Mouse (Mus musculus) cerebellum, postnatal 4 days (tissue): Measurements from ENCODE around the gene Rbm8a.
A peak's percentile ranks its signal among the peaks of the same experiment; 100 is the strongest.
"Not testable (repeated sequence)": the region's sequence is repeated elsewhere in the genome, so short reads cannot be mapped to it uniquely, and the experiment has no call there.

Experiments used
- DNase-seq, 2 experiments: peaks; one replicate each; pipeline ENCODE4 v3.0.0; 2022; ENCODE audit warnings: low spot score in 2 of 2, mixed read lengths in 1 of 2

Rbm8a gene

GRCm38 (mm10) chr3:96603311-96603710 lies 26.4 kb upstream of the Rbm8a start:
- DNase-seq: peak in 1 of 2 experiments; percentile 57

GRCm38 (mm10) chr3:96606007-96606406 lies 23.7 kb upstream of the Rbm8a start:
- DNase-seq: not testable (repeated sequence)

DNA sequence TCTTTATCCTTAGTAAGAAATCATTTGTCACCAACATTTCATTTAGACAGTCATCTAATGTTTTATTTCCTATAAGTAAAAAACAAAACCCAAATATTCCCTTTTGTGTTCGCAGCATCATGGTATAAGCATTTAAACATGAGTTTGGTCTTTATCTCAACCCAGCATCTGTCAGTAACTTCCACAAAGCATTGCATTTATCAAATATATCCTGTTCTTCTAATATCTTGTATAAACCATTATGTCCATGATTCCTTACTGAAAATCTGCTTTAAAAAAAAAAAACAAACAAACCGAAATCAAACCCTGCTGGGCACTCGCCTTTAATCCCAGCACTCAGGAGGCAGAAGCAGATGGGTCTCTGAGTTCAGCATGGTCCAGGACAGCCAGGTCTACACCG lies 23.1 kb upstream of the Rbm8a start:
- no peak for DNase-seq

GRCm38 (mm10) chr3:96617941-96618340 lies 11.8 kb upstream of the Rbm8a start:
- no peak for DNase-seq

DNA sequence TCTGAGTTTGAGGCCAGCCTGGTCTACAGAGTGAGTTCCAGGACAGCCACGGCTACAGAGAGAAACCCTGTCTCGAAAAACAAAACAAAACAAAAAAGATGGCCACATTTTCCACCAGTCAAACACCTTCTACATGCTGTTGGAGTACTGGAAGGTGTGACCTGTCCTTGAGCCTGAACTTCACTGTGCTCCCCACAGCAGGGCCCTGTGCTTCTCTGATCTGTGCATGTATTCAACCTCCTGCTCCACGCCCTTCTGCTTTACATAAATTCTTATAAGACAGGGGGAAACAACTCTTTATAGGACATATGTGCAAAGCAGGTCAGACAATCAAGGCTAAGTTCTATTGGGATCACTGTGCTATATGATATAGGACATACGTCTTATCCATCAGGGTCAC lies 6.5 kb upstream of the Rbm8a start:
- no peak for DNase-seq

DNA sequence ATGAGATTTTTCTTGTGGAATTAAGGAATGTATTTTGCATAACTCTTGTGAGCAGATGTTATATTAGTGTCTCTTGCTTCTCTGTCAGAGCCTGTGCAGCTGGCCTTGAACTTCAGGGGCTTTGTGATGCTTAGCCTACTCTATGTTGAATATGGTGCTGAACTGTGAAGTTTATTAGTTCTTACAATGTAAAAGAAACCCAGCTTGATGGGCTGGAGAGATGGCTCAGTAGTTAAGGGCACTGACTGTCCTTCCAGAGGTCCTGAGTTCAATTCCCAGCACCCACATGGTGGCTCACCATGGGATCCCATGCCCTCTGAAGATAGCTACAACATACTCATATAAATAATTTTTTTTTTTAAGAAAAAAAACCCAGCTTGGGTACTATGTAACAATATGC lies 2.3 kb downstream of the Rbm8a start:
- no peak for DNase-seq

DNA sequence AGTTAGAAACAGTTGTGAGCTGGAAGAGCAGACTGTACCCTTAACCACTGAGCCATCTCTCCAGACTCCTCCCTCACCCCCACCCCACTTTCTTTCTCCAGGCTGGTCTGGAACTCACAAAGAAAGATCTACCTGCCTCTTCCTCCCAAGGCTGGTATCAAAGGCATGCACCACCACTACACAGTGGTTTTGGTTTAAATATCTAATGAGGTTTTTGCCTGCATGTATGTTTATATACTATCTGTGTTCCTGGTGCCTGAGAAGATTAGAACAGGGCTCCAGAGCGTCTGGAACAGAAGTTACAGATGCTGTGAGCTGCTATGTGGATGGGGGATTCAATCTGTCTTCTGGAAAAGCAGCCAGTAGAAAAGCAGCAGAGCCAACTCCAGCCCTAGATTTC lies 4.3 kb downstream of the Rbm8a start:
- DNase-seq: no peak

- DNase-seq: peak; percentile 80 to 82
Observed at GRCm38 (mm10) chr3:96634928-96635879, 5.5 kb downstream of the Rbm8a start, which contains the start of the genes Pex11b and Gm42957. Gene Pex11b (plus strand): TSS chr3:96635376. Gene Gm42957 (plus strand): TSS chr3:96635474.

GRCm38 (mm10) chr3:96635906-96636305 lies 6.2 kb downstream of the Rbm8a start:
- no peak for DNase-seq

GRCm38 (mm10) chr3:96636448-96636847 lies 6.7 kb downstream of the Rbm8a start:
- no peak for DNase-seq

DNA sequence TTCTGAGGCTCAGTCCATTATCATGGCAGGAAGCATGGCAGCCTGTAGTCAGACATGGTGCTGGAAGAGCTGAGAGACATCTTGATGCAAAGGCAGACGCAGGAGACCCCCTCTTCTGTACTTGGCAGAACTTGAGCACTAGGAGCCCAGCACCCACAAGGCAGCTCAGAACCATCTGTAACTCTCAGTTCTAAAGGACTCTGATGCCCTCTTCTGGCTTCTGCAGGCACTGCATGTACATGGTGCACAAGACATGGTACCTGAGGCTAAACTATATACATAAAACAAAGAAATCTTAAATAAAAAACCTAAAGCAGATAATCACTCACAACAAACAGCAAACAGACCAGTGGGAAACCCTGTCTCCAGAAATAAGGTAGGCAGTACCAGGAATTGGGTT lies 9.5 kb downstream of the Rbm8a start:
- DNase-seq: peak in 1 of 2 experiments; percentile 53

DNA sequence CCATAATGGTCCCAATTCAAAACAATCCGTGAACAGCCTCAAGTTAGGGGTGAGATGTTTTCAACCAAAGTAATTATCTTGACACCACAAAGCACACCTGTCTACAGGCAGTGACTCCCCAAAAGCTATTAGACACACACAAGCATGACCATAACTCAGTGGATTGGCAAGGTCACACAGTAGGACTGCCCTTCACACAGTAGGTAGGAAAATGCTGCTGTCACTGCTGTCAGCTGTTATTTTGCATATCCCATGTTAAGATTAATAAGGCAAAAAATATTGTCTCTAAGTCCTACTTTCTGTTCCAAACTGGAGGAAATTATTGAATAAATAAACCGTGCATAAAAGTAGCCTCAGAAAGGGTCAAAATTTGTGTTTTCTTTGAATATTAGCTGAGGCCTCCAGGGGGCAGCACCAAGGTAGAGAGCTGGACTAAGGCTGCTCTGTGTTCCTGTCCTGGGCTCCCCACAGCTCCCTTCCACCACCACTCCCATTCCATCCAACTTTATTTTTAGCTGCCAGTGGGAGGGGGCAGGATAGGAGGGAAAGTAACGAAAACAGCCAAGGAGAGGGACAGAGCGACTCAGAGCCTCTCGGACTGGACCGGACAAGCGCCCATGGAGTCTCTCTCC lies 15.4 kb downstream of the Rbm8a start, which contains the start of gene Itga10:
TSS of gene Itga10 (plus strand) at position 567 of the 632 bp plus-strand sequence.
- no peak for DNase-seq

DNA sequence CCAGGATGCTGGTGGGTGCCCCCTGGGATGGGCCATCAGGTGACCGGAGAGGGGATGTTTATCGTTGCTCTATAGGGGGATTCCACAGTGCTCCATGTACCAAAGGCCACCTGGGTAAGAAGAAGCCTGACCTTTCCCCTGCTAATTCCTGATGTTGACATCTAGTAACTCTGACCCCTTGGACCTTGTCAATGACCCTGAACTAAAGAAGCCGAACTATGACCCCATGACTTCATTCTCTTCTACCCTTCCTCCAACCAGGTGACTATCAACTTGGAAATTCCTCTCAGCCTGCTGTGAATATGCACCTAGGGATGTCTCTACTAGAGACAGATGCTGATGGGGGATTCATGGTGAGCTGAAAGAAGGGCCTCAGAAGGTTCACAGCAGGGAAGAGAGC lies 17.6 kb downstream of the Rbm8a start:
- no peak for DNase-seq

GRCm38 (mm10) chr3:96660901-96661300 lies 31.2 kb downstream of the Rbm8a start:
- DNase-seq: no peak

DNA sequence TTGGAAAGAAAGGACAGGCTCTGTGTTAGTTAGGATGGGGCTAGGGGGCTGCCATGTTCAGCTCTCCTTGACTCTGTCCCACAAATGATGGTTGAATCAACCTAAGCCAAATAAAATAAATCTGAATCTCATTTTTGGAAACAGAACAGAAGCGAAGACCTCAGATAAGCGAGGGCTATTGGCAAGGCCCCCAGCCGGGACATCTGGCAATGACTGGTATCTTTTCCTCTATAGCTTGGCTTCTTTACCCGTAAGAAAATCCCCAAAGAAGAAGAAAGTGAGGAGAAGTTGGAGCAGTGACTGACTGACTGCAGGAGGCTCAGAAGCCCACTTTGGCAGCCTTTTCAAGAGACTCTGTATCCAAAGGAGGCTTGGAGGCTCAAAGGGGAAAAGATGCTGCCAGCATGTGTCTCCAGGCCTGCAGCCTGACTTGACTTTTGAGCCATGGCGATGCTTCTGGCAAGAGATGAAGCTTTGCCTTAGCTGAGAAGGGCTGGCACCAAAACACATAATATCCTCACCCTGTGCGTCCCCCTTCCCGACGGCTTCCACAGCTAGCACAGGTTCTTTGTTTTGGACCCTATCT lies 33.1 kb downstream of the Rbm8a start:
- DNase-seq: no peak

DNA sequence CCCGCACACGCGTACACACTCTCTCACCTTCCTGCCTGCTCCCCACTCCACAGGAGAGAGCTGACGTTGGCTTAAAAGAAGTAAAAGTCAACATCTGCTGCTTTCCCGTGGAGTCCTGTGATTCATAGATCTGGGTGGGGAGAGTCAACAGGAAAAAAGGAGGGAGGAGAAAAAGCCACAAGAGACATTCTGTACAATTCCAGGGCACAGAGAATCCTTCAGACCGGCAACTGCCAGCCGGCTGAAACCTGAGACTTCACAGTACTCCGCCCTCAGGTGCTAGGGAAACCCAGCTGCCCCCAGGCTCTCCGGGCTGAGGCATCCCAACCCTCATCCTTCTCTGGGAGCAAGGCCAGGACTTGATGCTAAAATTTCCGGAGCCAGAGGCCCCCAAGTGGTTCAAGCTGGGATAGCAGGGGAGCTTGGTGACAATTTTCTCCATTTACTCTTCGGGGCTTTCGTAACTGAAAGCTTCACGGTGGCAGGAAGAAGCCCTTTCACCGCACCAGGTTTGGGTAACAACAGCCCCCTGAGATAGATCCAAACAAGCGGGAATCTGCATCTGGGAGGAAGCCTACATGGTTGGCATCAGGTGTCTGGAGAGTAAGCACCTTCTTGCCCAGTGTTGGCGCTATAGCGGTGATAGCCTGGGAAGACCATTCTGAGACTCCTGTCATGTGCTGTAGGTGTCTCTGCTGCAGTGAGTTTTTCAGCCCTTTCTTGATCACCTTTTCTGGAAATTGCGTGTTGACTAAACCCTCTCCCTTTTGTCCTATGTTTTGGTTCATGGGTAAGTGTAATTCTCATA lies 33.9 kb downstream of the Rbm8a start:
- DNase-seq: peak; percentile 79 to 88

DNA sequence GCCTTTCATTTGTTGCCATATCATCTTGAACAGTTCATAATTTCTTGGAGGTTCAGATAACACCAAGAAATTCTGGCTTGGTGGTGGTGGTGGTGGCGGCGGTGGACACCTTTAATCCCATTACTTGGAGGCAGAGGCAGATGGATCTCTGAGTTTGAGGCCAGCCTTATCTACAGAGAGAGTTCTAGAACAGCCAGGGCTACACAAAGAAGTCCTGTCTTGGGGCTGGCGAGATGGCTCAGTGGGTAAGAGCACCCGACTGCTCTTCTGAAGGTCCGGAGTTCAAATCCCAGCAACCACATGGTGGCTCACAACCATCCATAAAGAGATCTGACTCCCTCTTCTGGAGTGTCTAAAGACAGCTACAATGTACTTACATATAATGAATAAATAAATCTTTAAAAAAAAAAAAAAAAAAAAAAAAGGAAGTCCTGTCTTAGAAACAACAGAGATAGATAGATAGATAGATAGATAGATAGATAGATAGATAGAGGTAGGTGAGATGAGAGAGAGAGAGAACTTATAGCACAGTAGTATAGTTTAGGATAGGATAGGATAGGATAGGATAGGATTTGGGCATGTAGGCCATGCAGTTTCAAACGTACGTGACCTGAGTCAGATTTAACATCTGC lies 36.1 kb downstream of the Rbm8a start:
- DNase-seq: not testable (repeated sequence)

DNA sequence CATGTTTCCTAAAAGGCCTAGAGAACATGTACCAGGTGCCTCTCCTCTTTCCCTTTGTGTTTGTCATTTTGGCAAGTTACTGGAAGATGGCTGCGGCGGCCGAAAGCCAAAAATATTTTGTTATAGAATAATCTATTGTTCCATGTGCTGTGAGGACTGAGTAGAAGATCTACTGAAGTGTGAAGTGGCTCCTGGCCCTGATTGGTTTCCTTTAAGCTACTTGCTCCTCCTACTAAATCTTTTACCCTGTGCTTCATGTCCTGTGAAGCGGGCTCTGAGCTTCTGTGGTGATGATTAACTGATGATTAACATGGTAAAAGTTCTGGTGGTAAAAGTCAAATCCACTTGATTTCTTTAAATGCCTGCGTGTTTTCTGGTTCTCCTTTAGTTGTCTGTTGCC lies 37.2 kb downstream of the Rbm8a start:
- DNase-seq: no peak

DNA sequence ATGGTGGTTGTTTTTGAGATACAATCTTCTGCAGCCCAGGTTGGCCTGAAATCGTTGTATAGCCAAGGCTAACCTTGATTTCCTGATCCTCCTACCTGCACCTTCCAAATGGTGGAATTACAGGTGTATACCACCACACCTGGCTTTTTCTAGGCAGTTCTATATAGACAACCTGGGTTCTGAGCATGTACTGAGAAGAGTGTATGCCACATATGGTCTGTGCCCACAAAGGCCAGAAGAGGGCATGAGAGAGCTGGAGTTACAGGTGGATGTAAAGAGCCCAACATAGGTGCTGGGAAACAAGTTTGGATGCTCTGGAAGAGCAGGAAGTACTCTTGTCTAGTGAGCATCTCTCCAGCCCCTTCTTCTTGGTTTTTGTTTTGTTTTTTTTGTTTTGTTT lies 37.6 kb downstream of the Rbm8a start:
- DNase-seq: no peak

DNA sequence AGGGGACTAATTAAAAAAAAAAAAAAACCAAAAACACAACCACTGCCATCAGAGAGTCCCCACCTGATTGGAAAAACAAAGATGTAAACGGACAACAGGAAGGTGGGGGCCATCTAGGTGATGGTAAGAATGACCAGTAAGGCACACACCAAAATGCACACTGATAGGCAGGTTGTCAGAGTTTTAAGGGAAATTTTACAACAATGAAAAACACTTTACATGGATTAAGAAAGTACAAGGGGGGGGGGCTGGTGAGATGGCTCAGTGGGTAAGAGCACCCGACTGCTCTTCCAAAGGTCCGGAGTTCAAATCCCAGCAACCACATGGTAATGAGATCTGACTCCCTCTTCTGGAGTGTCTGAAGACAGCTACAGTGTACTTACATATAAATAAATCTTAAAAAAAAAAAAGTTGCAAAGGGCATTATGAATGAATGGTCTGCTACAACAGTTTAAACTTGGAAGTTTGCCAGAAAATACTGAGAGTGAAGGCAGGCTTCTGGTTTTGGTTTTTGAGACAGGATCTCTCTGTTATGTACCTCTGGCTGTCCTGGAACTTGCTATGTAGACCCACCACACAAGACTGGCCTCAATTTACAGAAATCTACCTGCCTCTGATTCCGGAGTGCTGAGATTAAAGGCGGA lies 38.8 kb downstream of the Rbm8a start:
- no peak for DNase-seq
